Mouse (Mus musculus) heart, postnatal 0 days (tissue): ENCODE results near the gene Gm21860.
"Not testable (repeated sequence)": the region's sequence is repeated elsewhere in the genome, so short reads cannot be mapped to it uniquely, and the experiment has no call there.

ENCODE experiments used
- CTCF ChIP-seq: IDR thresholded peaks from 2 replicates; pipeline ENCODE4 v1.5.1; 2016; ENCODE audit warnings: antibody characterized with exemption, control low read depth, low read depth
- EP300 ChIP-seq: IDR thresholded peaks from 2 replicates; pipeline ENCODE4 v1.6.1; 2016; ENCODE audit warnings: antibody characterized with exemption, low read depth

DNA sequence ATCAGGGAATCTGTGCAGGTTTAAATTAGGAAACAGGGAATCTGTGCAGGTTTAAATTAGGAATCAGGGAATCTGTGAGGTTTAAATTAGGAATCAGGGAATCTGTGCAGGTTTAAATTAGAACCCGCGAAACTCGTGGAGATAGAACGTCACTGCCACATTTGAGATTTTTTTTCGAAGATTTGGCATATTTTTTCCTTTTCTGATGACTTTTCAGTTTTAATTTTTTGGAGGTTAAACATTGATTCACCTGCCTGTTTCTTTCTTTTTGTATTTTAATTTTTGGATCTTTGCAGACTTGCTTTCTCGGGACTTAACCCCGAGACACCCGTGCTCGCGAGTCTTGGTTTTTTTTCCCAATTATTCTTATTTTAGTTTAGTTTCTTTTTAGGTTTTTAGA, 29.5 kb downstream of the Gm21860 start:
- TF ChIP-seq EP300, CTCF: not testable (repeated sequence)
